Mouse (Mus musculus) heart, postnatal 4 days (tissue): ENCODE data around the gene Ttc14. TPM values are rescaled to one million over a fixed set of nuclear protein-coding genes. Genes with fewer than 3 reads are reported as not detected.

Experiments used
- DNase-seq: peaks from one replicate; pipeline ENCODE4 v3.0.0; 2021
- total RNA-seq, 2 experiments: library from RNA; stranded (reverse); gene quantifications; 2 replicates each; pipeline ENCODE4 v1.2.3; 2021

Ttc14 gene
- 10 to 100 TPM; 26.5 to 28.8 TPM for total RNA-seq

- peak; percentile 98 for DNase-seq
Measured at GRCm38 (mm10) chr3:33799617-33800512, at the start of gene Ttc14. Gene Ttc14 (plus strand): TSS chr3:33799832.

- no peak for DNase-seq
Measured at GRCm38 (mm10) chr3:33790975-33791374, 8.7 kb upstream of the Ttc14 start.

GRCm38 (mm10) chr3:33800513-33800820 lies 835 bp downstream of the Ttc14 start:
- no peak for DNase-seq

GRCm38 (mm10) chr3:33807151-33807550 lies 7.5 kb downstream of the Ttc14 start:
- DNase-seq = no peak

- peak; percentile 36 for DNase-seq
Measured at GRCm38 (mm10) chr3:33824135-33824946, 24.7 kb downstream of the Ttc14 start.

GRCm38 (mm10) chr3:33832351-33832750 lies 32.7 kb downstream of the Ttc14 start:
- DNase-seq = no peak

GRCm38 (mm10) chr3:33836576-33836975 lies 36.9 kb downstream of the Ttc14 start:
- no peak for DNase-seq

GRCm38 (mm10) chr3:33838877-33839276 lies 39.2 kb downstream of the Ttc14 start:
- no peak for DNase-seq

- DNase-seq = peak; percentile 73
Measured at GRCm38 (mm10) chr3:33843801-33844632, 44.4 kb downstream of the Ttc14 start, which contains the start of gene Ccdc39. Gene Ccdc39 (minus strand): TSS chr3:33844310.

- no peak for DNase-seq
Measured at GRCm38 (mm10) chr3:33846639-33847038, 47.0 kb downstream of the Ttc14 start.

- DNase-seq = no peak
Measured at GRCm38 (mm10) chr3:33850856-33851255, 51.2 kb downstream of the Ttc14 start.

- DNase-seq = no peak
Measured at GRCm38 (mm10) chr3:33853062-33853461, 53.4 kb downstream of the Ttc14 start.

- no peak for DNase-seq
Measured at GRCm38 (mm10) chr3:33858939-33859338, 59.3 kb downstream of the Ttc14 start.

- no peak for DNase-seq
Measured at GRCm38 (mm10) chr3:33864000-33864540, 64.4 kb downstream of the Ttc14 start.

Other genes starting within 250 kb of the Ttc14 start
- gene Ccdc39, start 44.5 kb downstream of the Ttc14 start, total RNA-seq = under 1 TPM; 0.24 to 0.81 TPM
- gene Fxr1, start 220.1 kb downstream of the Ttc14 start, total RNA-seq = 100 to 1,000 TPM; 161 to 166 TPM